Mouse (Mus musculus) kidney, embryonic 16.5 days (tissue): ENCODE results near the gene Lrrc18. TPM values are rescaled to one million over a fixed set of nuclear protein-coding genes. Genes with fewer than 3 reads are reported as not detected.

Experiments used
- ATAC-seq: fragments of 200-750 bp; cut with Nextera tagmentation; 2 replicates; pipeline ENCODE4 v1.8.0; 2017; ENCODE audit warnings: moderate TSS enrichment; ENCODE audit not compliant: low FRiP score, low TSS enrichment
- H3K27ac ChIP-seq: fragments of 300-500 bp; sonication (generic); 2 replicates; pipeline ENCODE4 v1.5.1; 2014; ENCODE audit warnings: low read length
- H3K27me3 ChIP-seq: fragments of 300-500 bp; sonication (generic); 2 replicates; pipeline ENCODE4 v1.6.1; 2014; ENCODE audit warnings: low read length, control low read depth, mixed read lengths; ENCODE audit not compliant: insufficient read depth
- H3K36me3 ChIP-seq: fragments of 300-500 bp; sonication (generic); 2 replicates; pipeline ENCODE4 v1.6.1; 2014; ENCODE audit warnings: low read length, control low read depth, mixed read lengths; ENCODE audit not compliant: insufficient read depth
- H3K4me1 ChIP-seq: fragments of 300-500 bp; sonication (generic); 2 replicates; pipeline ENCODE4 v1.6.1; 2014; ENCODE audit warnings: low read length, control low read depth, mixed read lengths; ENCODE audit not compliant: insufficient read depth
- H3K4me2 ChIP-seq: fragments of 300-500 bp; sonication (generic); replicated peaks from 2 replicates; pipeline ENCODE4 v1.6.1; 2014; ENCODE audit warnings: low read depth, low read length
- H3K4me3 ChIP-seq: fragments of 300-500 bp; sonication (generic); 2 replicates; pipeline ENCODE4 v1.5.1; 2014; ENCODE audit warnings: mild to moderate bottlenecking, low read length
- H3K9ac ChIP-seq: fragments of 300-500 bp; sonication (generic); replicated peaks from 2 replicates; pipeline ENCODE4 v1.6.1; 2014; ENCODE audit warnings: low read length
- H3K9me3 ChIP-seq: fragments of 300-500 bp; sonication (generic); 2 replicates; pipeline ENCODE4 v1.6.1; 2016; ENCODE audit warnings: low read length, control low read depth
- WGBS: fragments of 180-500 bp; shearing (Covaris S2); extraction: QIAGEN DNeasy Blood & Tissue Kit; methylation state at CpG from one replicate; pipeline ENCODE4 v1.1.7; 2014; 5-methylcytosine and 5-hydroxymethylcytosine counted together
- polyA plus RNA-seq: library from polyadenylated mRNA; unstranded; fragments of >200 nt; fragmentation: Nextera tagmentation; extraction: Ambion mirVana; gene quantifications from 2 replicates; pipeline ENCODE4 v1.2.1, GENCODE M21; 2015

Gene Lrrc18
- polyA plus RNA-seq, 1 experiment from 2014 or later: 0.29 TPM

DNA sequence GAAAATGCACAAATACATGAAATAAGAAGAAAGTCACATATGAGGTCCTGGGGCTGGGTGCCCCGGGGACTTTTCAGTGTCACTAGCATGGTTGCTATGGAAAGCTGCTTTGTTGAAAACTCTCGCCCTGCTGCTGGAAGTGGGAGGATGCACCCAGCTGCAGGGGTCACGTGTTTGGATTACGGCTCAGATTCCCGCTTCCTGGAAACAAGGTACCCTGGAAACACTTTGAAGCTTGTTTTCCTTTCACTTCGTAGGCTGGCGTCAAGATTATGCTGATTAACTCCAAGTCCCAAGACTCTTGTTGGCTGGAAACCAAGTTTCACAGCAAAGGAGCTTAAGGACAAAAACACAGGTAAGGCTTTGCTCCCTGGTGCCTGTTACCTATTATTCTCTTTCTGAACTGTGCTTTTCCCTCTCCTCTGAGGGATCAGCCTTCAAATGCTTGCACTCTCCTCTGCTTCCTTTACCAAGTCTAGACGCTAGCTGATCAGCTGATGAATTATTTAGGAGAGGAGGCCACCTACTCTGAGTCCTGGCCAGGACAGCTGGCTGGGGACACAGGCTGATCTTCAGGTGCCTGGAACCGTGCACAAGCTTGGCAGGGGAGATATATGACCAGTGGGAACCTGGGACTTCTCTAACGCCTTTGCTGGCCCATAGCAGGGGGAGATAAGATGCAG, 3.9 kb downstream of the Lrrc18 start:
- Histone ChIP-seq H3K27ac (no peak overlapping the region), H3K27me3 (0 out of 2 replicates have a peak, but pooled peaks cover 3% of the 10 kb centered on the region), H3K36me3 (no peaks in the 10 kb centered on the region), H3K4me2 (peak overlapping the region; percentile 39), H3K9ac (peak overlapping the region; percentile 26; the same call in 1 of the 2 replicates), H3K9me3 (no peaks in the 10 kb centered on the region), H3K4me1 (peaks cover 9% of the 10 kb centered on the region; the same call in 1 of the 2 replicates), H3K4me3 (peak overlapping the region; percentile 7)
- WGBS: 1% methylated on average over 10 of the region's 10 CpGs
- ATAC-seq: peak; percentile 69; the same call in 1 of the 2 replicates

DNA sequence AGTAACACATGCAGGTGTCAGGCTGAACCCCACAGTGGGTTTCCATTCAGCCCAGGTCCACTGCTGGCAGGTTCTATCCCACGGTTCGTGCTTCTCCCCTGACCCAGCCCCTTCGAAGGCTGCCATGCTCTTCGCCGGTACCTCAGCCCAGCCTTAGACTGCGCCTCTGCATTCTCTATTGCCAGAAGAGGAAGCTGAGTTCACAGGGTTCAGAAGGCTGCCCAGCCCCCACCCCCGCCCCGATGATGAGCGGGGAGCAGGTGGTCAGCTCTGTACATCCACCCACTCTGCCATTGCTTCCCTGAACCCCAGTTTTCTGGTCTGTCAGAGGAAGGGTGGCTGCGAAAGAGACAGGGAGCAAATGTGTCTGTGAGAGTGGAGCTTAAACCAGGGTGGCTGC, 8.3 kb downstream of the Lrrc18 start:
- no peak for ATAC-seq
- Histone ChIP-seq H3K9me3 (no peaks in the 10 kb centered on the region), H3K27me3 (no peaks in the 10 kb centered on the region), H3K27ac (no peak overlapping the region), H3K36me3 (no peaks in the 10 kb centered on the region), H3K4me2 (no peak overlapping the region), H3K4me3 (no peak overlapping the region), H3K9ac (no peak overlapping the region), H3K4me1 (peaks cover 8% of the 10 kb centered on the region; the same call in 1 of the 2 replicates)
- 50% methylated on average over 10 of the region's 10 CpGs for WGBS

DNA sequence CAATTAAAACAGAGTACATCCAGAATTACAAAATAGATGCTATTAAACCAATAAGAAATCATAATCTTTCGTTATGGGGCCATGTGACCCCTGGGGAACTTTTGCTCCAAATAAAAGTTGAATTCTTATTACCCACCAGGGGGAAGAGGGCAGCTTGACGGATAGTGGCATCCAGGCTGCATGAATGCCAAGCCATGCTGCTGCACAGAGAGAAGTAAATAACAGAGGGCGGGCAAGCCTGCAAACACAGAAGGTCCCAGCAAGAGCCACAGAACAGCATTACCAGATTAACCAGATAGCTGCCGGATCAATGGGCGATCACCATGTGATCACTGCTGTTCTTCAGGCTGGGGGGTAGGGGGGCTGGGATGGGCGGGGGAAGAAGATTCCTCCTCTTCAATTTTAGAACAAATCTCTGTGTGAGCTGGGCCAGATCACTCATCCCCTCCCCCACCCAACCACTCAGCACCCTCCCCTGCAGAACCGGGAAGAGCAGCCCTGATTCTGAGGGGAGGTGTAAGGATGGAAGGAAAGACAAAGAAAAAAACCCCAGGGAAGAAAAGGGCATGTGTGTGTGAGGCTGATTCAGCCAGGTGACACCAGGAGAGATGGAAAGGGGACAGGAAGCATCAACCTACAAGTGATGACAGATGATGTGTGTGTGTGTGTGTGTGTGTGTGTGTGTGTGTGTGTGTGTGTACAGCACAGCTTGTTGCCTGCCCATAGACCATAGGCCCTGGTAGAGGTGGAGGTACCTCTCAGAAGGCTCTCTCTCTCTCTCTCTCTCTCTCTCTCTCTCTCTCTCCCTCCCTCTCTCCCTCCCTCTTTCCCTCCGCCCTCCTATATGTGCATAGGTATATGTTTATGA, 9.2 kb downstream of the Lrrc18 start:
- Histone ChIP-seq H3K4me3 (no peak overlapping the region), H3K36me3 (no peaks in the 10 kb centered on the region), H3K4me1 (0 out of 2 replicates have a peak, but pooled peaks cover 1% of the 10 kb centered on the region), H3K27ac (no peak overlapping the region), H3K27me3 (no peaks in the 10 kb centered on the region), H3K9ac (no peak overlapping the region), H3K9me3 (peaks cover 3% of the 10 kb centered on the region; the same call in 1 of the 2 replicates), H3K4me2 (no peak overlapping the region)
- 51% methylated on average over 8 of the region's 8 CpGs for WGBS
- ATAC-seq: no peak

DNA sequence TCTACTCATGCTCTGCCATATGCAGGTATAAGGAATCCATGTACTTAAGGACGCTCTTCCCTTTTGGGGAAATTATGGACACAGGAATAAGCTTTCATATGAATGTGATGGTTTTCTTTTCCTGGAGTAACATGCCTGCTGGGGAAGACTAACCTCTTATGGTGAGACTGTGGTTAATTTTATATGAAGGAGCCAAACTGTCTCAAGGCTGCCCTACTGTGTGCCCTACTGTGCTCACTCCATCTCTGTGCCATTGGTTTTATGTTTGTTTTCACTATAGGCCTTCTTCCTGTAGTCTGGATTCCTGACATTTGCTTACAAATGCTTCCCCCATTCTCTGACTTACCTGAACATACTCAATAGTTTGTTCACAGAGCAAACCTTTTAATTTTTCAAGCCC, 13.9 kb downstream of the Lrrc18 start:
- Histone ChIP-seq H3K9me3 (peaks cover 3% of the 10 kb centered on the region; the same call in 1 of the 2 replicates), H3K27ac (no peak overlapping the region), H3K36me3 (no peaks in the 10 kb centered on the region), H3K4me2 (no peak overlapping the region), H3K4me1 (no peaks in the 10 kb centered on the region), H3K27me3 (no peaks in the 10 kb centered on the region), H3K9ac (no peak overlapping the region), H3K4me3 (no peak overlapping the region)
- ATAC-seq: no peak
- 100% methylated on average over 1 of the region's 1 CpGs for WGBS

DNA sequence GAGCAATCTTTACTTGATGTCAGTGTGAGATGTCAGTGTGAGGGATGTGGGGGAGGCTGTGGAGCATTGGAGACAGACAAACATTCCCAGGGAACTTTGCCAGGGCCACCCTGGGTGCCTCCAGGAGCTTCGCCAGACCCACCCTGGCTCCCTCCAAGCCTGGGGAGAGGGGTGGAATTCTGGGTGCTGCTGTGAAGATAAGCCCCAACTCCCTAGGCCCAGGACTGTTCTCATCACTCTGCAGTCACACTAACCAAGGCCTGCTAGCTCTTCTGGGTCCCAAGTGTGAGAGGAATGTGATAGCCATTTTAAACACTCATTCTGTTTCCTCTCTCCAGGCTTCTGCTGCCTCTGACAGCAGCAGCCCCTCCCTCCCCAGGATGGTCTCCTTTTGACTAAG, 16.5 kb downstream of the Lrrc18 start:
- no peak overlapping the region for H3K27ac ChIP-seq
- no peaks in the 10 kb centered on the region for H3K4me1 ChIP-seq
- ATAC-seq: no peak
- no peak overlapping the region for H3K4me3 ChIP-seq
- no peak overlapping the region for H3K4me2 ChIP-seq
- no peaks in the 10 kb centered on the region for H3K27me3 ChIP-seq
- no peak overlapping the region for H3K9ac ChIP-seq
- H3K36me3 ChIP-seq: no peaks in the 10 kb centered on the region
- H3K9me3 ChIP-seq: peaks cover 3% of the 10 kb centered on the region; the same call in 1 of the 2 replicates
- 55% methylated on average over 1 of the region's 1 CpGs for WGBS

DNA sequence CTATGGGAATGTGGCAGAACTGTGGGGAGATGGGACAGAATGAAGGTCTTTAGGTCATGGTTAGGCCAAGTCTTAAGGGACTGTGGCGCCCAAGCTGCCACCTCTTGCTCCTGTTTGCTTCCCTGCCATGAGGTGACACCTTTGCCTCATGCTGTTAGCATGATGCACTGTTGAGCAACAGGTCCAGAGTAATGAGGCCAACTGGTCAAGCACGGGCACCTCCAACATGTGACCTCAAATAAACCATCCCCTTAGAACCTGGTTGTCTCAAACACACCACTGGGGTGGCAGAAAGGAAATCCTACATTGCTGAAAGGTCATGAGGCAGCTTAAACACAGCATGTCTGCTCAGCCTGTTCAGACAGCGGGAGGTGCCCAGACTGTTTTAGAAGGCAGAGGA, 27.9 kb downstream of the Lrrc18 start:
- no peaks in the 10 kb centered on the region for H3K27me3 ChIP-seq
- no peaks in the 10 kb centered on the region for H3K9me3 ChIP-seq
- no peak for ATAC-seq
- no peak overlapping the region for H3K9ac ChIP-seq
- WGBS: 69% methylated on average over 3 of the region's 3 CpGs
- no peak overlapping the region for H3K4me3 ChIP-seq
- H3K36me3 ChIP-seq: no peaks in the 10 kb centered on the region
- no peak overlapping the region for H3K4me2 ChIP-seq
- no peak overlapping the region for H3K27ac ChIP-seq
- no peaks in the 10 kb centered on the region for H3K4me1 ChIP-seq

DNA sequence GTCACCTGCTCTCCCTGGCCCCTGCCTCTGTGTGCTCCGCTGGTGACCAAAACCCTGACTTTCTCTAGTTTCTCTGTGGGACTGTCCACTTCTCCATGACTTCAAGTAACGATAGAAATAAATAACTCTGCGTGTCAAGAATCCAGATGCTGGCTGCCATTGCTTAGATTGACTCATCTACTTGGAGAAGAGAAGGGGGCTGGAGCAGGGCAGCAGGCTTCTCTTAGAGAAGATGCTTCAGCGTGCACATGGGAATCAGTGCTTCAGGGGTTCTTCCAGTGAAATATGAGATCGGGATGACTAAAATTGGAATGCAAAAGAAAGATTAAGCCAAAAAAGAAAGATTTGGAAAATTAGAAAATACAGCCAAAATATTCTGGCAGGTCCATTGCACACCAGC, 28.4 kb downstream of the Lrrc18 start:
- no peaks in the 10 kb centered on the region for H3K36me3 ChIP-seq
- H3K27ac ChIP-seq: no peak overlapping the region
- no peaks in the 10 kb centered on the region for H3K27me3 ChIP-seq
- no peaks in the 10 kb centered on the region for H3K9me3 ChIP-seq
- H3K4me2 ChIP-seq: no peak overlapping the region
- no peak overlapping the region for H3K9ac ChIP-seq
- no peak for ATAC-seq
- H3K4me1 ChIP-seq: no peaks in the 10 kb centered on the region
- 53% methylated on average over 5 of the region's 5 CpGs for WGBS
- H3K4me3 ChIP-seq: no peak overlapping the region

DNA sequence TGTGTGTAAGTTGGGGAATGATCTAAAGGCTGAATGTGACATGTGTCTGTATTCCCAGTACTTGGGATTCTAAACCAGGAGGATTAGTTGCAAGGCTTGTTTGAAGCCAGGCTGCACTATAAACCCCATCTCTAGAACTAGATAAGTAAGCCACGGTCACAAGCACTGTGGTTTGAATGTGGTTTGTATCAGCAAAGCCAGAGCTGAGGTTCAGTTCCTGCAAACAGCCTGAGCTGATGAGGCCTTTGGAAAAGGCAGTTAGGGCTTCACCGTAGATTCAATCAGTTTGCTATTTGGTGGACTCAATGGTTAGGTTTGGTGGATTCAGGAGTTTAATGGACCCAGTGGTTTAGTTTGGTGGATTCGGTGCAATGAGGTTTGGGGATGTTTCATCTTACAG, 39.7 kb downstream of the Lrrc18 start:
- Histone ChIP-seq H3K9ac (no peak overlapping the region), H3K4me3 (no peak overlapping the region), H3K4me2 (no peak overlapping the region), H3K27ac (no peak overlapping the region), H3K9me3 (no peaks in the 10 kb centered on the region), H3K36me3 (no peaks in the 10 kb centered on the region), H3K27me3 (0 out of 2 replicates have a peak, but pooled peaks cover 3% of the 10 kb centered on the region), H3K4me1 (0 out of 2 replicates have a peak, but pooled peaks cover 4% of the 10 kb centered on the region)
- WGBS: 88% methylated on average over 3 of the region's 3 CpGs
- ATAC-seq: no peak

DNA sequence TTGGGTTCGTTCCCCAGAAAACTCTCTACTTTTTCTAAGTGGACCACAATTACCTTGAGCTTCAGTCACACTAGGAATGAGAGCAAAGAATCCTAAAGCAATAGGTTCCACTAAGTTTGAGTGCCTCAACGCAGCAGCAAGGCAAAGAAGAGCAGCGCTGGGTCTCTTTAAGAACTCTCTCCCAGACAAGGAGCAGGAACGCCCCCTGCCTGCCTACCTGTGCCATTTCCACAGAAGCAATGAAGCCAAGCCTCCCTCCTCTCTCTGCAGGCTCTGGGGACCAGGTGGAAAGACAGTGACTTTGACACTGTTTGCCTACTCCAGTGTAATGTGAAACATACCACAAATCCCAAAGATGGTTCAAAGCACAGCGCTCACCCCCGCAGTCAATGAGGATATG, 42.2 kb downstream of the Lrrc18 start:
- no peak for ATAC-seq
- no peak overlapping the region for H3K9ac ChIP-seq
- 0 out of 2 replicates have a peak, but pooled peaks cover 4% of the 10 kb centered on the region for H3K4me1 ChIP-seq
- H3K27ac ChIP-seq: no peak overlapping the region
- H3K4me2 ChIP-seq: no peak overlapping the region
- WGBS: 32% methylated on average over 6 of the region's 6 CpGs
- peaks cover 8% of the 10 kb centered on the region for H3K27me3 ChIP-seq
- H3K4me3 ChIP-seq: no peak overlapping the region
- no peaks in the 10 kb centered on the region for H3K9me3 ChIP-seq
- H3K36me3 ChIP-seq: no peaks in the 10 kb centered on the region

DNA sequence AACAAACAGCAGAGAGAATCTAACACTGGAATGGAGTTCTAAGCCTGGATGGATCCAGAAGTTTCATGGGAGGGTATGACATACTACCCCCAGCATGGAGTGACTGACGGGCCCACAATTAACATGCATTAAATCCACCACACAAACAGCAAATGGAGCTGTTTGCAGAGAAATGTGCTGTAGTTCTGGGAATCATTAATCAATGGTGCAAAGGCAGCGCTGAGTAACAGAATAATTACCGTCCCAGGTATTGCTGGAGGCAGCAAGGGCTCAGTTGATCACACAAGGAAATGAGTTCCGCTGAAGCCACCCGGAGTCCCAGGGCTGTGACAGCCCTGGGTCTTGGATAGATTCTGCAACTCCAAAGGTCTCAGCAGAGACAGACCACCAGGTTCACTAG, 44.2 kb downstream of the Lrrc18 start:
- peaks cover 8% of the 10 kb centered on the region for H3K27me3 ChIP-seq
- no peak overlapping the region for H3K27ac ChIP-seq
- 48% methylated on average over 5 of the region's 5 CpGs for WGBS
- no peak overlapping the region for H3K4me2 ChIP-seq
- ATAC-seq: no peak
- H3K4me3 ChIP-seq: no peak overlapping the region
- H3K36me3 ChIP-seq: no peaks in the 10 kb centered on the region
- no peaks in the 10 kb centered on the region for H3K9me3 ChIP-seq
- H3K4me1 ChIP-seq: 0 out of 2 replicates have a peak, but pooled peaks cover 4% of the 10 kb centered on the region
- no peak overlapping the region for H3K9ac ChIP-seq
